Comparison of ENCODE assay signal across 23 mouse cellular contexts in genomic region chr8:46397777-46398176, GRCm38 (mm10).
"Had no signal": no experiment of that assay in that cellular context is flagged by ENCODE, and none has a peak within 500 bp of the region (broad histone marks: within the 10 kb centered on the region; RNA-seq: fewer than 3 reads in every experiment).

No protein-coding gene starts in this region.

- H3K36me3 ChIP-seq: liver, embryonic 15.5 days; lung, embryonic 15.5 days; midbrain, embryonic 10.5 days; midbrain, embryonic 15.5 days; neural tube, embryonic 12.5 days; neural tube, embryonic 15.5 days had no signal

- ATAC-seq: midbrain, embryonic 15.5 days had no signal

- H3K9me3 ChIP-seq: liver, embryonic 15.5 days; lung, embryonic 15.5 days; megakaryocyte, embryonic 14.5 days; midbrain, embryonic 10.5 days; midbrain, embryonic 15.5 days; neural tube, embryonic 12.5 days; neural tube, embryonic 15.5 days had no signal

- H3K4me2 ChIP-seq: liver, embryonic 11.5 days; liver, embryonic 15.5 days; lung, embryonic 15.5 days; midbrain, embryonic 15.5 days; neural tube, embryonic 12.5 days; neural tube, embryonic 15.5 days had no signal

- H3K27ac ChIP-seq: kidney, postnatal 0 days; layer of hippocampus, adult 2 months; left cerebral cortex, adult 2 months; liver, embryonic 15.5 days; lung, embryonic 15.5 days; midbrain, embryonic 10.5 days; midbrain, embryonic 15.5 days; neural tube, embryonic 12.5 days; neural tube, embryonic 15.5 days; stomach, postnatal 0 days had no signal

- H3K9ac ChIP-seq: liver, embryonic 15.5 days; lung, embryonic 15.5 days; midbrain, embryonic 15.5 days; neural tube, embryonic 12.5 days; neural tube, embryonic 15.5 days had no signal

- DNase-seq: kidney, postnatal 25 days; layer of hippocampus, postnatal 36 days; lung, adult 18-20 months; lung, postnatal 10 days; lung, postnatal 36 days; right cerebral cortex, adult 18-20 months; right cerebral cortex, postnatal 14 days; right cerebral cortex, postnatal 4 days; thymus, adult 2 months; thymus, postnatal 14 days; thymus, postnatal 4 days had no signal

- H3K4me3 ChIP-seq: layer of hippocampus, adult 2 months; left cerebral cortex, adult 2 months; liver, embryonic 15.5 days; lung, embryonic 15.5 days; megakaryocyte, embryonic 14.5 days; midbrain, embryonic 10.5 days; midbrain, embryonic 15.5 days; neural tube, embryonic 12.5 days; neural tube, embryonic 15.5 days had no signal

- H3K4me1 ChIP-seq: megakaryocyte, embryonic 14.5 days; midbrain, embryonic 10.5 days; midbrain, embryonic 15.5 days; neural tube, embryonic 12.5 days; neural tube, embryonic 15.5 days had no signal

- H3K27me3 ChIP-seq: liver, embryonic 15.5 days; lung, embryonic 15.5 days; megakaryocyte, embryonic 14.5 days; midbrain, embryonic 15.5 days; neural tube, embryonic 12.5 days; neural tube, embryonic 15.5 days had no signal
